Mouse (Mus musculus) gastrocnemius, postnatal 36 days (tissue): Measurements from ENCODE around the gene Unc119b. TPM values are rescaled to one million over a fixed set of nuclear protein-coding genes. Genes with fewer than 3 reads are reported as not detected.
"Not testable (repeated sequence)": the region's sequence is repeated elsewhere in the genome, so short reads cannot be mapped to it uniquely, and the experiment has no call there.

Experiments used
- DNase-seq, 2 experiments: peaks; one replicate each; pipeline ENCODE4 v3.0.0; 2022
- intact Hi-C: fragments of 180-260 bp; cut with DNase I; formaldehyde crosslinking; loops from one replicate; pipeline ENCODE4 v1.15.1; 2025
- total RNA-seq, 2 experiments: library from RNA; stranded (reverse); gene quantifications; 2 replicates each; pipeline ENCODE4 v1.2.3; 2021

The Unc119b gene
- total RNA-seq, 2 experiments from 2014 or later: 8.5 to 9.0 TPM

- peak in 1 of 2 experiments; percentile 15 for DNase-seq
- intact Hi-C loops: no loop called here
Measured at GRCm38 (mm10) chr5:115143552-115143951, 8.8 kb upstream of the Unc119b start.

GRCm38 (mm10) chr5:115142166-115142697 is 7.5 kb upstream of the Unc119b start:
- intact Hi-C loops: no loop called here
- no peak for DNase-seq

GRCm38 (mm10) chr5:115140726-115141125 is 6.0 kb upstream of the Unc119b start:
- intact Hi-C loops: no loop called here
- DNase-seq: peak in 1 of 2 experiments; percentile 6

GRCm38 (mm10) chr5:115139124-115139523 is 4.3 kb upstream of the Unc119b start:
- intact Hi-C loops: no loop called here
- DNase-seq: no peak

- no peak for DNase-seq
- intact Hi-C loops: no loop called here
Measured at GRCm38 (mm10) chr5:115133358-115134066, 1.3 kb downstream of the Unc119b start.

GRCm38 (mm10) chr5:115132465-115132864 is 2.3 kb downstream of the Unc119b start:
- no peak for DNase-seq
- intact Hi-C loops: no loop called here

GRCm38 (mm10) chr5:115129328-115129727 is 5.4 kb downstream of the Unc119b start:
- intact Hi-C loops: loop anchor here (5.0 kb wide), 1 partner anchor 108 kb away; the partner anchor contains the start of gene Pop5
- DNase-seq: no peak

- intact Hi-C loops: loop anchor here (5.0 kb wide), 1 partner anchor 110 kb away; the partner anchor contains the start of gene Pop5
- DNase-seq: no peak
Measured at GRCm38 (mm10) chr5:115127421-115128179, 7.2 kb downstream of the Unc119b start.

- intact Hi-C loops: loop anchor here (5.0 kb wide), 1 partner anchor 111 kb away; the partner anchor contains the start of gene Pop5
- DNase-seq: no peak
Measured at GRCm38 (mm10) chr5:115126578-115127312, 8.0 kb downstream of the Unc119b start.

- peak; percentile 80 to 83 for DNase-seq
- intact Hi-C loops: loop anchor here (1.0 to 5.0 kb wide), 2 partner anchors 38 to 112 kb away; partner anchors contain the start of gene Pop5
Measured at GRCm38 (mm10) chr5:115125211-115125871, 9.4 kb downstream of the Unc119b start.

- DNase-seq: peak in 1 of 2 experiments; percentile 10
- intact Hi-C loops: loop anchor here (1.0 to 5.0 kb wide), 2 partner anchors 39 to 113 kb away; partner anchors contain the start of gene Pop5
Measured at GRCm38 (mm10) chr5:115124690-115125089, 10.1 kb downstream of the Unc119b start.

- DNase-seq: no peak
- intact Hi-C loops: no loop called here
Measured at GRCm38 (mm10) chr5:115120978-115121377, 13.8 kb downstream of the Unc119b start.

GRCm38 (mm10) chr5:115118961-115119570 is 15.7 kb downstream of the Unc119b start, which contains the start of gene Acads:
Acads (minus strand) TSS chr5:115119346.
- intact Hi-C loops: no loop called here
- DNase-seq: peak; percentile 77 to 90

- DNase-seq: no peak
- intact Hi-C loops: no loop called here
Measured at GRCm38 (mm10) chr5:115117467-115117866, 17.3 kb downstream of the Unc119b start.

GRCm38 (mm10) chr5:115116426-115116825 is 18.3 kb downstream of the Unc119b start:
- intact Hi-C loops: no loop called here
- no peak for DNase-seq

GRCm38 (mm10) chr5:115114501-115114900 is 20.3 kb downstream of the Unc119b start:
- no peak for DNase-seq
- intact Hi-C loops: no loop called here

GRCm38 (mm10) chr5:115113244-115113643 is 21.5 kb downstream of the Unc119b start:
- intact Hi-C loops: no loop called here

GRCm38 (mm10) chr5:115111156-115111555 is 23.6 kb downstream of the Unc119b start:
- intact Hi-C loops: no loop called here
- no peak for DNase-seq

More at GRCm38 (mm10) chr5:115113244-115113643, 21.5 kb downstream of the Unc119b start:
- no peak for DNase-seq

- intact Hi-C loops, DNase-seq: not testable (repeated sequence)
Measured at GRCm38 (mm10) chr5:115103253-115103652, 31.5 kb downstream of the Unc119b start.
